Mouse (Mus musculus): ENCODE data around the gene Trim6.
"Not testable (repeated sequence)": the region's sequence is repeated elsewhere in the genome, so short reads cannot be mapped to it uniquely, and the experiment has no call there.

Trim6 gene

DNA sequence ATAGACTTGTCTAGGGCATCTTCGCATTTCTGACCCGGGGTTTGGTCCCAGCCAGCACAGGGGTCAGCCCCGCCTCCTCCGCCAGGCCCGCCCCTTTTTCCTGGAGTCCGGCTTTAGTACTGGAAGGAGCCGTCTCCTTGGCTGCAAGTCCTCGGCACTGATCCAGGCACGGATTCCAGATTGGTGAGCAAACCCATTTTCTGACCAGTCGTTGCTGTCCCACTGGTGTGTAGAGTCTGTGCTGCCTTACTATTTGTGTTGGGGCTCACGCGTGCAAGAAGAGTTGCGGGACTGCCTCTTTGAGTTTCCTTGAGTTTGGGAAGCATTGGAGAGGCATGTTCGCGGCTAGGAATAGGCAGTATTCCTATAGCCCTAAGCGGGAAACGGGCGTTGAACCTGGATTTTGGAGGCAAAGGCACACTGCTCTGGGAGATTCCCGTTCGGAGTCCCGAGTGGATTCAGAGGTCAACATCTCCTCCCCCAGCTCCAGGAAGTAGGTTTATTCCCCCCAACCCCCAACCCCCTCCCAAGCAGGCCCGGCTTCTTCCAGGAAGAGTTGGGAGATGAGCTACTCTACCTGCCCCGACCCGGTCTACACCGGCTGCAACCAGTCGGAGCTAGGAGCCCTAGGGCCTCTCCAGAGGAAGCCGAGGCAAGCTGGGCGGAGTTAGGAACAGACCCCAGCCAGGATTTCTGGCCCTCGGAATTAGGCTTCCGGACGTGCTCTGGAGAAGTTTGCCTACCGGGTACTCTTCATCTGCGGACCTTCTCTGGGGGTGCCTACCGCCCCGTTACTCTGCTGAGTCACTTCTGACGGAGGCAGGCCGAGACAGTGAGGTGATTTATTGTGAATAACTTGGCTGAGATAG, at the start of gene Trim6:
Gene Trim6, plus strand, starts transcription at position 93 of the 869 bp plus-strand sequence.
- DNase-seq (ENCODE audit: extremely low spot score, low read depth, low spot score) = no peak

DNA sequence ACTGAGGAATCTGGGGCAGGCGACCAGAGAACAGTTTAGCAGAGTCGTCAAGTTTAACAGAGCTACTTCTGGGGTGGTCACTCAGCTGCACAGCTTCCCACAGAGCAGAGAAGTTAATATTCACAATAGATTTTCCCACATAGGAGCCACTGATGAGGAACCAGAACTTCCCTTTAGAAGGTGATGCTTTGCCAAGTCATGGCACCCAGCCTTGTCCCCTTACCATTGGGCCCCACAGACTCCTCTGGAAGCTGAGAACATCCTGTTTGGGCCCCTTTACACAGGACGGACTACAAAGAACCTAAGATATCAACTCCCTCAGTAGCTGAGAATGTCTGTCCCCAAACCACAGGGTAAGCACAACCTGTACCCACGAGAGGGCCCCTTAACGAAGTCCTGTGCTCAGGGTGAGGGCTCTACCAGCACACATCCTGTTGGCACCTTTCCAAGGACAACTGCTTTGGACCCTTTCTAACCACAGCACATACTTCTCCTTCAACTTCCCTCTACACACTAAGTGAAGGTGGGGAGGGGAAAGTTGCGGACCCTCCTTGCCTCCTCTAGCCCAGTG, 48.9 kb upstream of the Trim6 start:
- no peak for DNase-seq (ENCODE audit: extremely low spot score, low read depth, low spot score)

DNA sequence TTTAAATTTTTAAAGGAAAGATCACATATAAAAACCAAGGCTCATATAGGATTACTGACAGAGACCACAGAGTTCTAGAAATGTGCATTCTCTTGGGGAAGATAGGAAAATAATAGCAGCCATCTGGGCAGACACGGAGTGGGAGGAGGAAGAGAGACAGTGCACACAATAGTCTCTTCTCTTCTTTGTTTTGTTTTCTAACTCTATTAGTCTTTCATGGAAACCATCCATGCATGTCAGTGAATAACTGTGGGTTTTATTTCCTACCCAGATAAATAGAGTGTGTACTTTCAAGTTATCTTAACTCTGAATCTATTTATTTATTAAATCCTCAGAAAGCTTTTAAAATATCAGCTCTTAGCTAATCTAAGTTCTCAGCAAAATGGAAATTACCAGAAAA, 43.5 kb upstream of the Trim6 start:
- DNase-seq (ENCODE audit: extremely low spot score, low read depth, low spot score) = no peak

DNA sequence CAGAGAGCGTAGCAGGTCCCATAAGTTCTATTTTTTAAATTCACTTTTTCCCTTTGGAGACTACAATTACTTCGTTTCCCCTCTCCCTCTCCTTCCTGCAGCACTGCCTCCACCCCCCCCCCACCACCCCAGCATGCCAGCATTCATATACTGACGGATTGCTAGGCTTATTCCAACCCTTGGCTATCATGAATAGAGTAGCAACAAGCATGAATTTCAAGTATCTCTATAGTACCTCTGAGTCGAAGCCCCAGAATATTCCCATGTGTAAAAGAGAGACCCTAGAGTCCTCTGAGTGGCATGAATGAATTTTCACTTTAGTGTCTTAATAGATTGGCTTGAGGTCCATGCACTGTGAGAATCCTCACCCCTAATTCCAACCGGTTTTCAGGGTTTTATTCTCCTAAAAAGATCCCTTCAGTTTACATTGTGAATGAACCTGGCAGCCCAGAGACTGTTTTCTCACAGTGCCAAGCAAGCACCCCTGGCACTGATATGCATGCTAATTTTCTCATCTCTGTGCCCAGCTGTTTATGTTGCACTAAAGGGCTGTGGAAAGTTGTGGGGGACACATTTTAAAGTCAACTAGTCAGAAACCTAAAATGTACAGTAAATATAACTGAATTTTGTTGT, 40.1 kb upstream of the Trim6 start:
- DNase-seq (ENCODE audit: extremely low spot score, low read depth, low spot score) = no peak

DNA sequence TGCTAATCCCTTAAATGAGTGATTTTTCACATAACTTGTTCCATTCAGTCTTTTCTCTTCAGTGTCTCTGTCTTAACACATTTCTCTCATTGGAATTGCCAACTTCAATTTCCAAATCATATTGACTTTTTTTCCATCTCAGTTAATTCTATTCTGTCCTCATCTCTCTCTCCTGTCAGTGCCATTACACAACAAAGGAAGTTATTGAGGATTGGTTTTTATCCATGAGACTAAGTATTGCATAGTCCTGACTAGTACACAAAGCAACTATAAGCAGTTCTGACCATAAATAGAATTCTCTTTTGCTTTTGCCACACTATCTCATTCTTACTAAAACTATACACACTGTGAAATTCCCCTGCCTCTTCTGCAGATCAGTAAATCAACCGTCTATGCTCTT, 39.5 kb upstream of the Trim6 start:
- DNase-seq (ENCODE audit: extremely low spot score, low read depth, low spot score) = no peak

DNA sequence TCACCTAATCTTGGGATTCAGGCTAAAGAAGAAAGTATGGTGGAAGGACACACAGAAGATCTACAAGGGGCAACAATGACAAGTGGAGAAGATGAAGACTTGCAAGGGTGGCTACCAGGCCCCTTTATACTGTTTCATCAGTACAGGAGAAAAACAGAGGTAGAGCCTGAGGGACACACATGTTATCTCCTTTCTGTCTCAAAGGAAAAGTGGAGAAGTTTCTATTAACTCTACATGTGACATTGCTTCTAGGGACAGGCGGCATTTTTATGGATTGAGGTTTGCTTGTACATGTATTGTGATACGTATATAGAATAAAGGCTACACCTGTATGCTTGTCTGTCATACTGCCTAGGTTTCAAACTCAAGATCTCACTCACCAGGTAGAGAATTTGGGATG, 35.3 kb upstream of the Trim6 start, which contains the start of gene Olfr648:
Gene Olfr648, minus strand, starts transcription at position 101 of the 400 bp plus-strand sequence.
- no peak for DNase-seq (ENCODE audit: extremely low spot score, low read depth, low spot score)

DNA sequence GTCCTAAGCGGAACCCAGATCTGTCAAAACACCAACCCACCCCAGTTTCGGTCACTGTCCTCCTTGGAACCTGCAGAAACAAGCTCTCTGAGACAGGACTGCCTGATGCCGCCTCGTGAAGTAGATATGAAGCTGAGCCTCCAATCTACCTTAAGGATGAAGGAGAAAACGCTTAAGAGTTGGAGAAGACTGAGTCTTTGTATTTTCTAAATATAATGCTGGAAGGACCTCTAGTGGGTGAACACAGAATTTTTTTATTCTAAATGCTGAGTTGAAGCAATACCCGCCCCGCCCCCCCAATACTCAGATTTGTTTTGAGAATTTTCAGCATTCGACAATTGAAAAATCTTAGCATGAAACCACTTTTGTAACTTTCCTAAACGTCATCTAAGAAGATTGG, 27.3 kb upstream of the Trim6 start:
- DNase-seq (ENCODE audit: extremely low spot score, low read depth, low spot score) = no peak

DNA sequence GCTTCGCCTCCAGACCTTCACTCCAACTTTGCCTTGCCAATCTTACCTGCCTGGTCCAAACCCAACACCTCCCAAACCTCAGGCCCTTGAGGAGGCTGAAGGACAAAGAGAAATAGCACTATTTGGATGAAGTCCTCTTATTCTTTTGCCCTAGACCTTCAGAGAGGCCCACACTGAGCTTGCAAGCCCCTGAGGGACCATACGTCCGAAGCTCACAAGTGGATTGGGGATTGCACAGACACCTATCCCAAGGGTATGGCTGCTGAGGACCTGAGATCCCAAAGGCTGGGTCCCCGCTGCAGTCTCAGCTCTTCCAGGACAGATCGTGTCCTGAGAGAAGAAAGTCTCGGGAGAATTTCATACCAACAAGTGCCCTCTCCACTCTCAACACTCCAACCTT, 22.7 kb upstream of the Trim6 start, which contains the start of gene Olfr649:
Gene Olfr649, minus strand, starts transcription at position 101 of the 400 bp plus-strand sequence.
- DNase-seq (ENCODE audit: extremely low spot score, low read depth, low spot score) = no peak

DNA sequence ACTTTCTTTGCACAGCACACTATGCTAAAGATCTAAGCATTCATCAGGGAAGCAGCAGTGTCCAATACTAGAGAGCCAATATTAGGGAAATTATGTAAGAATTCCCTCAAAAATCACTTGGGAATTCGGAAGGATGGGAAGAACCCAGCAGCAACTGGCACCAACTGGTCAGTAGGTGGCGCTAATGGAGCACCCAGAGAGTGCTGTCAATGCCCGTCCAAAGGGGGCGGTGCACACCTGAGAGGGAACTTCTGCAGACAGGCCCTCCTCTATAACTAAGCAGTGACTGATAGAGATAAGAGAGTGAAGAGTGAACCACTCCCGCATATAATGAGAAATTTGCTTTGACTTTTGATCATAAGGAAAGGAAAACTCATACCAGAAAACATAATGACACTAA, 18.8 kb upstream of the Trim6 start:
- peak; percentile 28 for DNase-seq (ENCODE audit: extremely low spot score, low read depth, low spot score)

DNA sequence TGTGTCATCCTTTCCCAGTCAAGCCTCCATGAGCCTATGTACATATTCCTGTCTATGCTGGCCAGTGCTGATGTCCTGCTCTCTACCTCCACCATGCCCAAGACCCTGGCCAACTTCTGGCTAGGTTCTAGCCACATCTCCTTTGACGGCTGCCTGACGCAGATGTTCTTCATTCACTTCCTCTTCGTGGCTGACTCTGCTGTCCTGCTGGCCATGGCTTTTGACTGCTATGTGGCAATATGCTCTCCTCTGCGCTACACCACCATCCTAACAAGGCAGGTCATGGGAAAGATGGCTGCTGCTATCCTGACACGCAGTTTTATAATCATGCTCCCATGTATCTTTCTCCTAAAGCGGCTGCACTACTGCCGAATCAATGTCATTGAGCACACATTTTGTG, 12.4 kb upstream of the Trim6 start:
- no peak for DNase-seq (ENCODE audit: extremely low spot score, low read depth, low spot score)

DNA sequence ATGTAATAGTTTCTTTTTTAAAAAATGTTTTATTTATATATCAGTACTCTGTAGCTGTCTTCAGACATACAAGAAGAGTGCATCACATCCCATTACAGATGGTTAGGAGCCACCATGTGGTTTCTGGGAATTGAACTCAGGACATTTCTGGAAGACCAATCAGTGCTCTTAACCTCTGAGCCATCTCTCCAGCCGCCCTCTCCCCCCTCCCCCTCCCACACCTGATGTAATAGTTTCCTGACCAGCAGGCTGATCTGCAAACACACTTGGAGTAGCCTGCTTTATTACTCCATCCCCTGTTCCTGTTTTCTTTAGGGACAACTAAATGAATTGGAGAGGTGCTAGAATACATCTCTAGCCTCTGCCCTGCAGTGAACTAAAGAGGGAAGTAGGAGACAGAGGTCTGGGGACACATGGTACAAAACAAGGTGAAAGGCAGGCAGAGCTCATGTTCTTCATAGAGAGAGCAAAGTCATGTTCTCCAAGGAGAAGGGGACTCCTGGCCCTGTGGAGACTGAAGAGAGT, 2.5 kb upstream of the Trim6 start:
- DNase-seq (ENCODE audit: extremely low spot score, low read depth, low spot score) = no peak

DNA sequence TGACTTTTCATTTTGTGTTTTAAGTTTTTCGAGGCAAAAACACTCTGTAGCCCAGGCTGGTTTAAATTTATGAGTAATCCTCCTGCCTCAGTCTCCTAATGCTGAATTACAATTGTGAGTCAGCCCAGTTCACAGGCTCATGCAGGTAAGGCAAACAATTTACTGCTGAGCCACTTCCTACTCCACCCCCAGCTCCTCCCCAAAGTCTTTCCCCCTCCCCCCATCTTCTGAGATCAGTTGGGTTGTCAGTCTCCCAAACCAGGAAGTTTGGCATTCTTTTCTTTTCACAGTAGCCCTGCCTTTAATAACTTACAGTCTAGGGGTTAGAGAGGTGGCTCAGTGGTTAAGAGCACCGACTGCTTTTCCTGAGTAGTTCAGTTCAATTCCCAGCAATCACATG, 712 bp upstream of the Trim6 start:
- no peak for DNase-seq (ENCODE audit: extremely low spot score, low read depth, low spot score)

DNA sequence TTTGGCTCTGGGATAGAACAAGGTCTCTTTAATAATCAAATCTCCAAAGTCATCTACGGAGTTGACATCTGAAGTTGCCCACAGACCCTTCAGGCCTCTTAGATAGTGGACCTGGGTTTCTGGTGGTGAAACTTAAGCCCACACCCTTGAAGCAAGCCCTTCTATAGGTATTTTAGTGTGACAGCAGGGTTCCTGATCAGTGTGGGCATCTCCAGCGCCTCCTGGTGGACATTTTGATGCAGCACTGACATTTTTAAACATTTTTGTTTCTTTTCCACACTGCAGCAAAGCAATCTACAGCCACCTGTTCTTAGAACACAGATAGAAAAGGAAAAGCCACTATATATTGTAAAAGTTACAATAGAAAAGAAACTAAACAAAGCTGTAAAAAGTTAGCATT, 12.6 kb downstream of the Trim6 start:
- no peak for DNase-seq (ENCODE audit: extremely low spot score, low read depth, low spot score)

DNA sequence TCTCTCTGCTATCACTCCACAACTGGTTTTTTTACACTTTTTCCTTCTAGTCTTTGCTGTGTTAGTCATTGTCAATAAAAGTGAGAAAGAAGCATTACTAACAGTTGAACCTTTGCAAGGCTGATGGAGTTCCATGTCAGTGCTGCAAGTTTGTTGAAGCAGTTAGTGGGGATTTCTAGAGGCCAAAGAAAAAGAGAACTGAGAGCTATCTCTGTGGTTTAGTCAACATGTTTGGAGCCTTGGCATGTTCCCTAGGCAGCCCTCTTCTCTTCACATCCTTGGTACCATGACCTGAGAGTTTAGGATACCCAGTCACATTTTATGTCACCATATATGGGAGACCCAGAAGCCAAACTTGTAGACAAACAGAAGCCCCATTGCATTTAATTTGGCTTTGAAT, 22.3 kb downstream of the Trim6 start:
- DNase-seq (ENCODE audit: extremely low spot score, low read depth, low spot score) = no peak

DNA sequence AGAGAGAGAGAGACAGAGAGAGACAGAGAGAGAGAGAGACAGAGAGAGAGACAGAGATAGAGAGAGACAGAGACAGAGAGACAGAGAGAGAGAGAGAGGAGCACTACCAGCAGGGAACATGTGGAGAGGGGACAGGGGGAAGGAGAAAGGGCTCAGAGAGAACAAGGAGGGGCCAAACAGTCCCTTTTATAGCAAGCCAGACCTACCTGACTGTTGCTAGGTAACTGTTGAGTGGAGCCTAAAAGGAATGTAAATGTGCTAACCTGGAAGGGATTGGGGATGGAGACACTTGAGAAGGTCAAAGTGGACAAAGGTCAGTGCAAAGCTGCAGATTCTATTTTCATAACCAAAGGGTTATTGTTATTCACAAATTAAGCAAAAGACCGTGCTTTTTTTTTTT, 25.0 kb downstream of the Trim6 start:
- no peak for DNase-seq (ENCODE audit: extremely low spot score, low read depth, low spot score)

DNA sequence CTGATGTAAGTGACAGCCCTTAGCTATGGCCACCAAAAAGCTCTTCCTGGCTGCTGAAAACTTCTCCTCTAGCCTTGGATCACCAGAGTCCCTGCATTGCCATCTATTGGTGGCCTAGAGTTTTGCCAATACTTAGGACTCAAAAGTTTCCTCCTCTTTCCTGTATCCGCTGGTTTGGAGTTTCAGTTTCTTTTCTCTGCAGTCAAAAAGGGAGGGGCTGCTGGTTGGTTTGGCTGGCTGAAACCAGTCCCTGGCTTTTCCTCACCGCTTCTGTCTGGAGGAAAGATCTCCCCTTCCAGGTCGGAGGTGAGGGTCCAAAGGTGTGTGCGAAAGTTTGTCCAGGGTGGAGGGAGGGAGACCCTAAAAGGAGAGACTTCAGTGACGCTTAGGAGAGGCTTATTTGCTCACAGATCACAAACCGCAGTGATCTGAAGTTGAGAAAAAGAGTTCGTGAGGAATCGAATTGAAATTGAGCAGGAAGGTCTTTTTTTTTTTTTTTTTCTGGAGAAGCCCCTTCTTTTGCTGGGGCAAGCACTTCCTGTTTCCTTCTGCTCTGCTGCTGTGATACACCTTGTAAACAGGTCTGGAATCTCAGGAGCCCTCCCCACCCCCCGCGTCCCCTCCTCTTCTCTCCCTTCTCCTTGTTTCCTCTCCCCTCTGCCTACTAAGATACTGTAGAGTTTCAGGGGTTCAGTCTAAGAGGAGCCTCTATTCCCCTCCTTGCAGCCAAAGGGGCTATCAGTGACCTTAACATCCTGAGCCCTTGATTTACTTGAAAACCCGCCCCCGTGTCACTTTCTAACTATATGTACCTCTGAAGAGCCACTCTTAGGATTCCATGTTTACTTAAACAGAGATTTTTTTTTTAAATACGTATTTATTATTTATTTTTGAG, 25.9 kb downstream of the Trim6 start, which contains the start of gene Trim34a:
Gene Trim34a, plus strand, starts transcription at position 171 of the 895 bp plus-strand sequence.
- peak; percentile 42 for DNase-seq (ENCODE audit: extremely low spot score, low read depth, low spot score)

DNA sequence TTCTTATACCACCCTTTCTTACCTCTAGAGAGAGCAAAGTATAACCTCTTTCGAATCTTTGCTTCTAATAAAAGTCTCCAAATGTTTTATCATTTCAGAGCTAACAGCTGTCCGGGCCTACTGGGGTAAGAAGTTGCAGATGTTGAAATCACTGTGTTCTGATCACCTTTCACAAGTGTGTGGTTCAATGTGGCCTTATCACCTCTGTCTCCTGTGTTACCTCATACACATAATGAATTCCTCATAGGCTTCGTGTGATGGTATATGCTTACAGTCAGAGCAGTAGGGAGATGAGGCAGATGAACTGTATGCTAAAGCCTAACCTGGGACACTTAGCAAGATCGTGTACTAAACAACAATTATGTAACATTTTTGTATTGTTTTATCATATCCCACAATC, 41.8 kb downstream of the Trim6 start:
- not testable (repeated sequence) for DNase-seq (ENCODE audit: extremely low spot score, low read depth, low spot score)

DNA sequence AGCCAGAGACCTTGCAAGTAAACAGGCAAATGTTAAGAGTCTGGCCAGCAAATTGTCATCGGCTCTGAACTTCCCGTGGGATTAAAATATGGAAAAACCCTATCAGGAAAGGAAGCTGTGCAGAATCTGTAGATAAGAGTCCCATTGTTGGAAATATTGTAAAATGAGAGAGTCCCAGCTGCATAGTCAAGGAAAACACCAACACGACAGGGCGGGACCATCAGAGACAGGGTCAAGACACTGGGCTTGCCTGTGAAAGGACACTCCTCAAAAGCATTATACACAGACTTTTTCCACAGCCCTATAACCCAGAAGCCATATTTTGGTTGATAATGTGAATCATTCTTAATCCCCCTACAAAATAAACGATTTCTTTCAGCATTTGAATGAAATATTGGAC, 46.7 kb downstream of the Trim6 start:
- not testable (repeated sequence) for DNase-seq (ENCODE audit: extremely low spot score, low read depth, low spot score)

DNA sequence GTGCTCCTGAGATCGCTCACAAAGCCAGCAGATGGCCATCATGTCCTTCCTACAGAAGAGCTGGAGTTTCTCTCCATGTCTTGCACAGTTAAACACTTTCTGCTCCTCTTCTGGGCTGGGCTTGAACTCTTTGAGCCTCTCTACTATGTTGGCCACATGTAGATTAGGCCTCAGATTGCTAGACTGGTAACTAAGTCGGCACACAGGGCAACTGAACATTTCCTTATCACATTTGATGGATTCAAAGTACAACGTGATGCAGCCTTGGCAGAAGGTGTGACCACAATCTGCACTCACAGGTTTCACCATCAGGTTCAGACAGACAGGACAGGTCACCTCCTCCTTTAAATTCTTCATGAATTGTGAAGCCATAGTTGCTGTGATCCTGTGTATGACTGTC, 60.8 kb downstream of the Trim6 start:
- DNase-seq (ENCODE audit: extremely low spot score, low read depth, low spot score) = not testable (repeated sequence)

Data from hindlimb bud, embryonic 11.5 days (tissue).